20 mouse cellular contexts compared by ENCODE assay signal in the genomic region with DNA sequence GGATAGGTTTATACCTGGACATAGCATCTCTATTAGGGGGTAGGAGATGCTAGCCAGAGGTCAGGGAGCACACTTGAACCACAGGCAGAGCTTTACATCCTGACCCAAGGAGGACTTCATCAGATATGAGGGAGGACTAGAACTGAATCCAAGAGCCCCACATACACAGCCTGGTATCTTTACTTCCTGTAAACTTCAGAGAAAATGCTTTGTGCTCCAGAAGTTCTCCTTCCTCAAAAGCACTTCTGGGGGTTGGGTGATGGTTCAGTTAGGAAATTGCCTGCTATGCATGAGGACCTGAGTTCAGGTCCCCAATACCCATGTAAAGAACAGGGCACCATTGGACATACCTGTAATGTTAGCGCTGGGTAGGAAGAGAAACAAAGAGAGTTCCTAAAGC. TPM values are rescaled to one million over a fixed set of nuclear protein-coding genes. Genes with fewer than 3 reads are reported as not detected.
DNase-seq lines count a peak whose midpoint lies in the region; ATAC-seq and TF ChIP-seq lines count a peak whose summit lies in the region.
"Had no signal": no experiment of that assay in that cellular context is flagged by ENCODE, and none has a peak within 500 bp of the region (broad histone marks: within the 10 kb centered on the region; RNA-seq: fewer than 3 reads in every experiment).

No protein-coding gene starts in this region.

- DNase-seq in heart, adult 2 months = no peak
- DNase-seq in heart, adult 11 months = no peak
- DNase-seq in lung, embryonic 14.5 days = no peak
- DNase-seq in lung, adult 18-20 months = no peak
- DNase-seq in ovary, postnatal 14 days (ENCODE audit: low spot score) = no peak
- no peak for DNase-seq in embryo, embryonic 10.5 days (ENCODE audit: low spot score)
- DNase-seq: adrenal gland, postnatal 10 days; cerebellum, adult 11-12 months; cerebellum, postnatal 25 days; forebrain, postnatal 0 days; heart, postnatal 36 days; layer of hippocampus, postnatal 36 days; right cerebral cortex, postnatal 25 days had no signal

- no peaks in the 10 kb centered on the region for H3K36me3 ChIP-seq in heart, adult 2 months (ENCODE audit: control insufficient read depth, insufficient read depth, low read length)
- H3K36me3 ChIP-seq in lung, embryonic 14.5 days (ENCODE audit: insufficient read depth) = peaks cover 46% of the 10 kb centered on the region
- H3K36me3 ChIP-seq in liver, embryonic 12.5 days = peaks cover 71% of the 10 kb centered on the region
- H3K36me3 ChIP-seq in stomach, embryonic 16.5 days (ENCODE audit: control insufficient read depth, insufficient read depth, low read length) = no peaks in the 10 kb centered on the region
- H3K36me3 ChIP-seq: heart, embryonic 12.5 days; midbrain, embryonic 10.5 days; neural tube, embryonic 12.5 days had no signal

- intact Hi-C loops in heart, adult 2 months (cut with DNase I) = no loop called here

- no peak overlapping the region for H3K9ac ChIP-seq in heart, adult 2 months (ENCODE audit: low read depth, low read length)
- H3K9ac ChIP-seq in lung, embryonic 14.5 days = no peak overlapping the region
- H3K9ac ChIP-seq in liver, embryonic 12.5 days = peak overlapping the region; percentile 63
- peak overlapping the region; percentile 24; the same call in 1 of the 2 replicates for H3K9ac ChIP-seq in stomach, embryonic 16.5 days (ENCODE audit: low read length)
- H3K9ac ChIP-seq: forebrain, postnatal 0 days; neural tube, embryonic 12.5 days had no signal

- no peaks in the 10 kb centered on the region for H3K27me3 ChIP-seq in heart, adult 2 months (ENCODE audit: control insufficient read depth, insufficient read depth, low read length)
- H3K27me3 ChIP-seq in lung, embryonic 14.5 days (ENCODE audit: insufficient read depth, low read length) = no peaks in the 10 kb centered on the region
- no peaks in the 10 kb centered on the region for H3K27me3 ChIP-seq in liver, embryonic 12.5 days (replicated peaks)
- no peaks in the 10 kb centered on the region for H3K27me3 ChIP-seq in stomach, embryonic 16.5 days (ENCODE audit: control insufficient read depth, insufficient read depth, low read length)
- H3K27me3 ChIP-seq: heart, embryonic 12.5 days had no signal

- no peak for ATAC-seq in lung, embryonic 14.5 days (ENCODE audit: insufficient read depth)
- no peak for ATAC-seq in liver, embryonic 12.5 days
- ATAC-seq in stomach, embryonic 16.5 days (ENCODE audit: insufficient read depth, low FRiP score) = no peak
- ATAC-seq: forebrain, postnatal 0 days had no signal

- H3K4me3 ChIP-seq in heart, adult 2 months = no peak overlapping the region
- no peak overlapping the region for H3K4me3 ChIP-seq in lung, embryonic 14.5 days (ENCODE audit: low read depth, low read length)
- peak overlapping the region; percentile 31 for H3K4me3 ChIP-seq in liver, embryonic 12.5 days
- H3K4me3 ChIP-seq in stomach, embryonic 16.5 days (replicated peaks; ENCODE audit: low read length) = no peak overlapping the region
- H3K4me3 ChIP-seq: heart, embryonic 12.5 days; midbrain, embryonic 10.5 days; neural tube, embryonic 12.5 days had no signal

- no peak for TF ChIP-seq EP300 in heart, adult 2 months (IDR thresholded peaks at IDR 0.05; ENCODE audit: insufficient read depth, low read depth, low read length)

- no peak for TF ChIP-seq POLR2A in heart, adult 2 months (IDR thresholded peaks at IDR 0.05; ENCODE audit: insufficient read depth, low read depth, low read length)

- H3K79me2 ChIP-seq in heart, adult 2 months (replicated peaks; ENCODE audit: control insufficient read depth, insufficient read depth, low read length) = no peaks in the 10 kb centered on the region

- H3K4me1 ChIP-seq in heart, adult 2 months (ENCODE audit: control insufficient read depth, insufficient read depth, low read length) = peaks cover 15% of the 10 kb centered on the region
- H3K4me1 ChIP-seq in lung, embryonic 14.5 days (ENCODE audit: insufficient read depth) = peaks cover 53% of the 10 kb centered on the region
- peaks cover 99% of the 10 kb centered on the region for H3K4me1 ChIP-seq in liver, embryonic 12.5 days
- H3K4me1 ChIP-seq in stomach, embryonic 16.5 days (ENCODE audit: control insufficient read depth, insufficient read depth, low read length) = peaks cover 78% of the 10 kb centered on the region

- H3K9me3 ChIP-seq in lung, embryonic 14.5 days (ENCODE audit: low read depth, low read length) = no peaks in the 10 kb centered on the region
- H3K9me3 ChIP-seq in liver, embryonic 12.5 days (replicated peaks) = no peaks in the 10 kb centered on the region
- no peaks in the 10 kb centered on the region for H3K9me3 ChIP-seq in stomach, embryonic 16.5 days (replicated peaks; ENCODE audit: control insufficient read depth, low read length)
- H3K9me3 ChIP-seq: heart, embryonic 12.5 days; midbrain, embryonic 10.5 days; neural tube, embryonic 12.5 days had no signal

- no peak for TF ChIP-seq CTCF in heart, adult 2 months (IDR thresholded peaks at IDR 0.05)
- no peak for TF ChIP-seq CTCF in lung, embryonic 14.5 days (IDR thresholded peaks at IDR 0.05; ENCODE audit: low read depth)

- no peak overlapping the region for H3K4me2 ChIP-seq in lung, embryonic 14.5 days
- peak overlapping the region; percentile 56 for H3K4me2 ChIP-seq in liver, embryonic 12.5 days
- no peak overlapping the region for H3K4me2 ChIP-seq in stomach, embryonic 16.5 days (ENCODE audit: low read depth, low read length)
- H3K4me2 ChIP-seq: neural tube, embryonic 12.5 days had no signal

- WGBS in heart, adult 2 months = 92% methylated on average over 1 of the region's 1 CpGs
- 96% methylated on average over 1 of the region's 1 CpGs for WGBS in lung, embryonic 14.5 days
- WGBS in liver, embryonic 12.5 days (ENCODE audit: insufficient replicate concordance) = 88% methylated on average over 1 of the region's 1 CpGs
- WGBS in stomach, embryonic 16.5 days = 100% methylated on average over 1 of the region's 1 CpGs

- H3K27ac ChIP-seq in heart, adult 2 months = 0 out of 2 replicates have a peak overlapping the region, but pooled peaks have one; percentile 15
- H3K27ac ChIP-seq in lung, embryonic 14.5 days (ENCODE audit: low read depth) = peak overlapping the region; percentile 85
- H3K27ac ChIP-seq in liver, embryonic 12.5 days = peak overlapping the region; percentile 95
- peak overlapping the region; percentile 92 for H3K27ac ChIP-seq in stomach, embryonic 16.5 days (ENCODE audit: low read length)
- H3K27ac ChIP-seq: neural tube, embryonic 12.5 days had no signal

RNA-seq across cellular contexts. Expression of a gene that starts 6.2 kb away (rescaled TPM):
- 10 to 100 TPM in 1 of 2 experiments, 1 to 10 TPM in 1; 6.8 to 11.8 TPM for total RNA-seq in heart, adult 2 months (2021)
- polyA plus RNA-seq in heart, adult 2 months (2012; rRNA removed) = 15.1 and 24.0 TPM in 2 replicates
- polyA plus RNA-seq in lung, embryonic 14.5 days (2014; fragmentation: Nextera tagmentation; extraction: Ambion mirVana) = 84.5 and 95.4 TPM in 2 replicates
- 37.8 and 44.1 TPM in 2 replicates for polyA plus RNA-seq in liver, embryonic 12.5 days (2016; fragmentation: Nextera tagmentation; extraction: Ambion mirVana)
- 31.4 and 36.2 TPM in 2 replicates for polyA plus RNA-seq in stomach, embryonic 16.5 days (2015; fragmentation: Nextera tagmentation; extraction: Ambion mirVana)

RNA-seq across cellular contexts. Expression of a gene that starts 23.3 kb away (rescaled TPM):
- total RNA-seq in heart, adult 2 months (2021) = not detected
- 0.14 and 0.23 TPM in 2 replicates for polyA plus RNA-seq in heart, adult 2 months (2012; rRNA removed)
- polyA plus RNA-seq in lung, embryonic 14.5 days (2014; fragmentation: Nextera tagmentation; extraction: Ambion mirVana) = 0.08 and 0.16 TPM in 2 replicates
- not detected in 2 replicates for polyA plus RNA-seq in liver, embryonic 12.5 days (2016; fragmentation: Nextera tagmentation; extraction: Ambion mirVana)
- 0.97 and 0.98 TPM in 2 replicates for polyA plus RNA-seq in stomach, embryonic 16.5 days (2015; fragmentation: Nextera tagmentation; extraction: Ambion mirVana)
- total RNA-seq: adrenal gland, postnatal 10 days; forebrain, postnatal 0 days had no signal
- polyA plus RNA-seq: embryonic facial prominence, embryonic 11.5 days; forebrain, postnatal 0 days; heart, embryonic 12.5 days; limb, embryonic 11.5 days; midbrain, embryonic 10.5 days; neural tube, embryonic 12.5 days had no signal

Comparison
In these comparisons a context has a peak if more than half of its experiments do, and no peak if none do; other contexts are left out.
1. H3K27ac ChIP-seq: peak in every context shown above with its lines; median percentile 95 in liver, embryonic 12.5 days; 92 in stomach, embryonic 16.5 days; 85 in lung, embryonic 14.5 days; 15 in heart, adult 2 months.
2. H3K9ac ChIP-seq: peak in liver, embryonic 12.5 days (single experiment) and stomach, embryonic 16.5 days (single experiment); none in heart, adult 2 months (single experiment) and lung, embryonic 14.5 days (single experiment).